Mouse (Mus musculus): ENCODE measurements at regions not wholly inside any gene's neighbourhood (a gene's known extent, or its start where the extent isn't known, plus 50 kb on each side); places are given as distances from the start of the nearest gene placed in this dataset.

GRCm38 (mm10) chr10:39316533-39316932 lies 52.1 kb upstream of the Fyn start:
- DNase-seq: no peak

- no peak for DNase-seq
Observed at GRCm38 (mm10) chr10:39315434-39316174, 53.1 kb upstream of the Fyn start.

GRCm38 (mm10) chr10:39311501-39311900 lies 57.2 kb upstream of the Fyn start:
- DNase-seq: no peak

- DNase-seq: no peak
Observed at GRCm38 (mm10) chr10:39308535-39308934, 60.1 kb upstream of the Fyn start.

- no peak for DNase-seq
Observed at GRCm38 (mm10) chr10:39292703-39293496, 75.8 kb upstream of the Fyn start.

- peak; percentile 67 for DNase-seq
Observed at GRCm38 (mm10) chr10:39291747-39292198, 76.9 kb upstream of the Fyn start.

GRCm38 (mm10) chr10:39291134-39291746 lies 77.4 kb upstream of the Fyn start:
- peak; percentile 47 for DNase-seq

- DNase-seq: no peak
Observed at GRCm38 (mm10) chr10:39290245-39290644, 78.4 kb upstream of the Fyn start.

- DNase-seq: no peak
Observed at GRCm38 (mm10) chr10:39280366-39281000, 88.2 kb upstream of the Fyn start.

GRCm38 (mm10) chr10:39274202-39274601 lies 94.5 kb upstream of the Fyn start:
- DNase-seq: no peak

- DNase-seq: no peak
Observed at GRCm38 (mm10) chr10:39273426-39273825, 95.2 kb upstream of the Fyn start.

GRCm38 (mm10) chr10:39272387-39272949 lies 96.2 kb upstream of the Fyn start:
- DNase-seq: no peak

GRCm38 (mm10) chr10:39270406-39270805 lies 98.2 kb upstream of the Fyn start:
- no peak for DNase-seq

GRCm38 (mm10) chr10:39267236-39267635 lies 101.4 kb upstream of the Fyn start:
- DNase-seq: no peak

- DNase-seq: peak; percentile 88
Observed at GRCm38 (mm10) chr10:39266482-39266881, 102.2 kb upstream of the Fyn start.

GRCm38 (mm10) chr10:39262466-39262865 lies 98.9 kb upstream of the Ccn6 start:
- DNase-seq: no peak

- DNase-seq: no peak
Observed at GRCm38 (mm10) chr10:39261174-39262145, 97.9 kb upstream of the Ccn6 start.

GRCm38 (mm10) chr10:39260061-39260460 lies 96.5 kb upstream of the Ccn6 start:
- no peak for DNase-seq

GRCm38 (mm10) chr10:39257371-39258154 lies 94.0 kb upstream of the Ccn6 start:
- no peak for DNase-seq

- no peak for DNase-seq
Observed at GRCm38 (mm10) chr10:39254561-39254960, 91.0 kb upstream of the Ccn6 start.

GRCm38 (mm10) chr10:39250039-39250438 lies 86.4 kb upstream of the Ccn6 start:
- DNase-seq: no peak

Data from lung, postnatal 14 days (tissue).